Mouse (Mus musculus) MEL-GATA-1-ER (cell line): ENCODE data around the gene Gm49395.

Experiments
- DNase-seq: peaks from one replicate; pipeline ENCODE4 v3.0.0-alpha.2; 2012; ENCODE audit warnings: low read depth; ENCODE audit errors: extremely low read depth

The Gm49395 gene

GRCm38 (mm10) chr13:115052568-115052967 lies 49.2 kb downstream of the Gm49395 start:
- DNase-seq: no peak

DNA sequence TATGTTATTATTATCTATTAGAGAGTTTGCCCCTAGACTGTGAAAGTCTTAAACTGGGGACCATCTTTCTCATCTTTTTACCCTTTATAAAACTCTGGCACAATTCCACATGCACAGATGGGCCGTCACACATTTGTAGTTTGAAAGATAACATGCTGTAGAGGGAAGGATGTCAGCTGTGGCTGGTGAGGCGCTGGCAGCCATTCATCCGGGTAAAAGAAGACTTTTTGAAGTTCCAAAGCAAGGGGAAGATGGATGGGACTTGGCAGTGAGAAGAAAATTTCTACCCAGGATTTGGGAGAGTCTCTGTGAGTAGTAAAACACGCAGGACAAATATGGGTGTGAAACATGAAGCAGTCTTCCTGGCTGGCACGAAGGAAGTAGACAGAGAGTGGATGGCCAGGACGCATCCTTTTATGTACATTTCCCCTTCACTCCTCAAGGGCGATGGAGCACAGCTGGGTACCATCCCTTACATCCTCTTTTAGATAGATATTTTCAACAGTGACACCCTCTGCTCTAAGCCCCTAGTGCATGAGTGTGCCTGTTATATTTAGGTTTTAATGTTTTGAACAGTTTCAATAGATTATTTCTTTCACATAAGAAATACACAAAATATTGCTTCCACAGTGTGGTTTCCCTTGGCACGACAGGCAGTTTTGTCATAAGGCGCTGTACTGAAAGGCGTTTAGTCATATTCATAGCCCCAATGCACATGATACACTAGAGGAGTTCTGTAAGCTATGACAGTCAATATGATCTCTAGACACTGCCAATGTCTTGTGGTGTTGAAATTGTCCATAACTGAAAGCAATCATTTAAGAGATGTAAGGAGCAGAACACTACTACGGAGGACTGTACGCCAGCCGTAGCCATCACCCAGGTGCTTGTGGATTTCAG lies 50.8 kb downstream of the Gm49395 start:
- DNase-seq: no peak

GRCm38 (mm10) chr13:115042652-115043051 lies 59.1 kb downstream of the Gm49395 start:
- no peak for DNase-seq

GRCm38 (mm10) chr13:115037304-115037703 lies 64.4 kb downstream of the Gm49395 start:
- DNase-seq: no peak

DNA sequence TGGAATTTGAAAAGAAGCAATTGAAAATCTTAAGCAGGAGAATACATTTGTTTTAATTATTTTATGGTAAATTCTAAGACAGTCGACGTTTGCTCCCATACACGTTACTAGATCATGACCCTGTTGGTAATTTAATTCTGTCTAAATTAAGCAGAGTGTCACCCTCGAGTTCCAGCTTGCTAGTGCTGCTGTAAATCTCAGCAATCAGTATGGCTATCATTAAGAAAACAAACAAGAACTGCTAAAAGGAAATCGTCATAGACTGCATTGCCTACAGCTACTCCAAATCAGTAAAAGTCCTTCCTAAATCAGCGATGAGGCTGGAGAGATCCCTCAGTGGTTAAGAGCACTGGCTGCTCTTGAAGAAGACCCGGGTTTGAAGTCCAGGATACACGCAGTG lies 66.3 kb downstream of the Gm49395 start:
- no peak for DNase-seq

DNA sequence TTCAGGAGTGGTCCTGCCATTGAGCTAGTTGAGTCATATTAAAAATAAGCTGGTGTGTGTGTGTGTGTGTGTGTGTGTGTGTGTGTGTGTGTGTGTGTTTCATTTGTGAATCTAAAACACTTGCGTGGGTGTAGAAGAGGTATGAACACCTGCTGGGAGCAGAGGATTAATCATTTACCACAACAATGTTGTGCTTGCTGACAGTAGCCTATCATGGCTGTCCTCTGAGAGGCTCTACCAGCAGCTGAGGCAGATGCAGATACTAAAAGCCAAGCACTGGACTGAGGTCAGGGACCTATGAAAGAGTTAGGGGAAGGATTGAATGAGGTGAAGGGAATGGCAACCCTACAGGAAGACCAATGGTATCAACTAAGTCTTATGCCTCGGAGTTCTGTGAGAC lies 68.6 kb downstream of the Gm49395 start:
- no peak for DNase-seq

DNA sequence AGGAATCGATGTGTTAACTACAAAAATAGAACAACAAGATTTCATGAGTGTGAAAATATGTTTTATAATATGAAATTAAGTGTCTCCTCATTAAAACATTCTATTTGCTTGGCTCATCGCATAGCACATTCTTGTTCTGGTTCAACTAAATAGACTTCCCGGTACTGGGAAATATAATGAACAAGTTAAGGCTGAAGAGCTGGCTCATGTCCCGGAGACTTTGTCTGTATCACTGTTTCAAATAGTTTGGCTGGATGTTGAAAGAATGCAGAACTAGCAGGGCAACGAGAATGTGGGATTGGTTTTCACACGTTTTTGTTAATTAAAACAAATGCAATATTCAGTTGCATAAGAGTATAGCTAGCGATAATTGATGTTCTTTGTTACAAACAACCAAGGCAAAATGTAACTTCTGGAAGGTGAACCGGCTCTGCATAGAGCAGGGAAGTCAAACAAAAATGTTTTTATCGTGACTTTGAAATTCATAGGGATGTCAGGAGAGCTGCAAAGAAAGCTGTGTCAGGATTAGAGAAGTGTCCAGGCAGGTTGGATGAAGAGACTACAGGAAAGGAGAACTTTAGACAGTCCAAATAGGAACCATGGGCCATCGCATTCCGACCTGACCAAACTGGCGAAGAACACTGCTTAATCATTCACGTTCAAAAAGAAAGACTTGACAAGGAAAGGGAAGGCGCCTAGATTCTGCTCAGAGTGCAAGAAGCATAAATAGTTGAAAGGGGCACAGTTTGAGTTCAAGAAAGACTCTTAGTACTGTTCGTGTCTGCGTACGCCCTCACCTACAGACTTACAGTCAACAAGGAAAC lies 70.3 kb downstream of the Gm49395 start:
- DNase-seq: no peak

- DNase-seq: no peak
These were observed 76.3 kb downstream of the Gm49395 start for GRCm38 (mm10) chr13:115025394-115025793.

- DNase-seq: no peak
These were observed 79.5 kb downstream of the Gm49395 start for GRCm38 (mm10) chr13:115022117-115022787.

- no peak for DNase-seq
These were observed 80.3 kb downstream of the Gm49395 start for GRCm38 (mm10) chr13:115021411-115021810.

GRCm38 (mm10) chr13:115020727-115021126 lies 81.0 kb downstream of the Gm49395 start:
- no peak for DNase-seq

- DNase-seq: no peak
These were observed 84.2 kb downstream of the Gm49395 start for GRCm38 (mm10) chr13:115017545-115017944.

- no peak for DNase-seq
These were observed 90.2 kb downstream of the Gm49395 start for GRCm38 (mm10) chr13:115011547-115011946.

GRCm38 (mm10) chr13:115006213-115006835 lies 95.4 kb downstream of the Gm49395 start:
- DNase-seq: no peak

DNA sequence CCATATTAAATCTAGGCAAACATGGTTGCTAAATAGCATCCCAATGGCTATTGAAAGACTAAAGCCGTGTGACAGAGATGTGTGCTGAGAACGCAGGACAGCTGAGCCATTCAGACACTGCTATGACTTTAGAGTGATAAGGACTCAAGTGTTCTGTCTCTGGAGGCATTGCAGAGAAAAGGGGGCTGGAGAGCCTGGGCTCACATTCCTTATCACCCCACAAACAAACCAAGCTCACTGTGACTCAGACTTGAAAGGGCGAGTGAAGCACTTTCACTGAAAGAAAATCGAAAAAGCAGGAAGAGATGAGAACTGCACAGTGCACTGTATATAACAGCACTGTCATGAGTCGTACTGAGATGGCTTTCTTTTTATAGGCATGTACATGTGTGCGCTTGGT lies 96.4 kb downstream of the Gm49395 start:
- peak; percentile 14 for DNase-seq

- no peak for DNase-seq
These were observed 98.2 kb downstream of the Gm49395 start for GRCm38 (mm10) chr13:115003444-115004053.

- no peak for DNase-seq
These were observed 98.9 kb downstream of the Gm49395 start for GRCm38 (mm10) chr13:115002837-115003236.

- DNase-seq: no peak
These were observed 99.6 kb downstream of the Gm49395 start for GRCm38 (mm10) chr13:115002155-115002554.

GRCm38 (mm10) chr13:114999582-114999981 lies 102.1 kb downstream of the Gm49395 start:
- no peak for DNase-seq

GRCm38 (mm10) chr13:114998100-114998499 lies 103.6 kb downstream of the Gm49395 start:
- DNase-seq: no peak
